Mouse (Mus musculus) forebrain, embryonic 13.5 days (tissue): ENCODE measurements around the gene Rb1. TPM values are rescaled to one million over a fixed set of nuclear protein-coding genes. Genes with fewer than 3 reads are reported as not detected.

Experiments used
- ATAC-seq: fragments of 200-750 bp; cut with Nextera tagmentation; 2 replicates; pipeline ENCODE4 v1.8.0; 2017
- H3K27ac ChIP-seq: fragments of 300-500 bp; sonication (generic); 2 replicates; pipeline ENCODE4 v1.5.1; 2015; ENCODE audit warnings: inconsistent platforms, mild to moderate bottlenecking, moderate library complexity
- H3K27me3 ChIP-seq: fragments of 300-500 bp; sonication (generic); 2 replicates; pipeline ENCODE4 v1.6.1; 2015; ENCODE audit warnings: mild to moderate bottlenecking, inconsistent platforms
- H3K36me3 ChIP-seq: fragments of 300-500 bp; sonication (generic); 2 replicates; pipeline ENCODE4 v1.6.1; 2015; ENCODE audit warnings: mild to moderate bottlenecking, inconsistent platforms; ENCODE audit not compliant: poor library complexity, severe bottlenecking
- H3K4me1 ChIP-seq: fragments of 300-500 bp; sonication (generic); 2 replicates; pipeline ENCODE4 v1.6.1; 2015; ENCODE audit warnings: inconsistent platforms
- H3K4me2 ChIP-seq: fragments of 300-500 bp; sonication (generic); 2 replicates; pipeline ENCODE4 v1.6.1; 2015; ENCODE audit warnings: inconsistent platforms, mild to moderate bottlenecking, moderate library complexity
- H3K4me3 ChIP-seq: fragments of 300-500 bp; sonication (generic); 2 replicates; pipeline ENCODE4 v1.5.1; 2015; ENCODE audit warnings: mild to moderate bottlenecking, inconsistent platforms
- H3K9ac ChIP-seq: fragments of 300-500 bp; sonication (generic); 2 replicates; pipeline ENCODE4 v1.6.1; 2015; ENCODE audit warnings: mild to moderate bottlenecking, inconsistent platforms
- H3K9me3 ChIP-seq: fragments of 300-500 bp; sonication (generic); replicated peaks from 2 replicates; pipeline ENCODE4 v1.6.1; 2016; ENCODE audit warnings: inconsistent platforms
- WGBS: fragments of 180-500 bp; shearing (Covaris S2); methylation state at CpG from one replicate; pipeline ENCODE4 v1.1.7; 2015; 5-methylcytosine and 5-hydroxymethylcytosine counted together
- microRNA counts: library from miRNA; unstranded; fragments of <30 nt; microRNA quantifications from one replicate; lab custom pipeline; 2016
- microRNA-seq: library from miRNA; unstranded; fragments of <30 nt; microRNA quantifications from one replicate; pipeline ENCODE4, GENCODE M21; 2016
- polyA plus RNA-seq: library from polyadenylated mRNA; unstranded; fragments of >200 nt; fragmentation: Nextera tagmentation; extraction: Ambion mirVana; gene quantifications from 2 replicates; pipeline ENCODE4 v1.2.1, GENCODE M21; 2015

Gene Rb1
- polyA plus RNA-seq, 1 experiment from 2014 or later: 18.8 TPM

GRCm38 (mm10) chr14:73141800-73142199, 183.8 kb downstream of the Rb1 start:
- WGBS: 42% methylated on average over 3 of the region's 3 CpGs
- Histone ChIP-seq H3K36me3 (no peaks in the 10 kb centered on the region), H3K4me2 (no peak overlapping the region), H3K9ac (no peak overlapping the region), H3K27me3 (no peaks in the 10 kb centered on the region), H3K9me3 (no peaks in the 10 kb centered on the region), H3K4me3 (no peak overlapping the region), H3K4me1 (peaks cover 25% of the 10 kb centered on the region), H3K27ac (no peak overlapping the region)
- ATAC-seq: no peak

- 91% methylated on average over 5 of the region's 5 CpGs for WGBS
- no peak for ATAC-seq
These were observed 185.8 kb downstream of the Rb1 start for GRCm38 (mm10) chr14:73139866-73140265.

GRCm38 (mm10) chr14:73138483-73138882, 187.1 kb downstream of the Rb1 start:
- H3K4me1 ChIP-seq: peaks cover 8% of the 10 kb centered on the region; the same call in 1 of the 2 replicates
- H3K36me3 ChIP-seq: no peaks in the 10 kb centered on the region
- 94% methylated on average over 7 of the region's 7 CpGs for WGBS
- H3K4me2 ChIP-seq: no peak overlapping the region
- no peaks in the 10 kb centered on the region for H3K27me3 ChIP-seq
- ATAC-seq: no peak
- H3K9me3 ChIP-seq: no peaks in the 10 kb centered on the region
- H3K9ac ChIP-seq: no peak overlapping the region
- no peak overlapping the region for H3K27ac ChIP-seq
- H3K4me3 ChIP-seq: no peak overlapping the region

More at GRCm38 (mm10) chr14:73139866-73140265, 185.8 kb downstream of the Rb1 start:
- Histone ChIP-seq H3K4me2 (no peak overlapping the region), H3K36me3 (no peaks in the 10 kb centered on the region), H3K4me3 (no peak overlapping the region), H3K27me3 (no peaks in the 10 kb centered on the region), H3K9me3 (no peaks in the 10 kb centered on the region), H3K9ac (no peak overlapping the region), H3K4me1 (peaks cover 21% of the 10 kb centered on the region), H3K27ac (no peak overlapping the region)

- no peak overlapping the region for H3K4me3 ChIP-seq
- no peaks in the 10 kb centered on the region for H3K9me3 ChIP-seq
- no peak overlapping the region for H3K9ac ChIP-seq
- ATAC-seq: no peak
- 79% methylated on average over 5 of the region's 5 CpGs for WGBS
- H3K4me1 ChIP-seq: peaks cover 5% of the 10 kb centered on the region; the same call in 1 of the 2 replicates
- no peak overlapping the region for H3K27ac ChIP-seq
- H3K36me3 ChIP-seq: no peaks in the 10 kb centered on the region
- no peaks in the 10 kb centered on the region for H3K27me3 ChIP-seq
- no peak overlapping the region for H3K4me2 ChIP-seq
These were observed 188.4 kb downstream of the Rb1 start for GRCm38 (mm10) chr14:73137234-73137633.

MicroRNA genes within 50 kb of the gene (microRNA counts, 519-probe panel; counts per million panel counts)
- microRNA mmu-miR-687 (lab: Ali Mortazavi, UCI): 177 counts per million, percentile 53 among the panel's probes with 10 or more counts

Small RNA genes lying within 50 kb of the gene (microRNA-seq; reads per million reads assigned to microRNA genes)
- not detected for gene Mir687

Other genes with a start within 250 kb of the Rb1 start
- gene Rcbtb2, start 202.8 kb downstream of the Rb1 start, polyA plus RNA-seq: 110 and 111 TPM in 2 replicates
- gene Lpar6, start 87.9 kb downstream of the Rb1 start, polyA plus RNA-seq: 9.0 and 9.4 TPM in 2 replicates
- gene Itm2b, start 59.5 kb upstream of the Rb1 start, polyA plus RNA-seq: 450 and 508 TPM in 2 replicates
- 112 and 124 TPM in 2 replicates for gene Med4, start 184.2 kb upstream of the Rb1 start, polyA plus RNA-seq
- 103 and 110 TPM in 2 replicates for gene Sucla2, start 199.5 kb upstream of the Rb1 start, polyA plus RNA-seq
- 7.9 and 10.0 TPM in 2 replicates for gene Nudt15, start 222.4 kb upstream of the Rb1 start, polyA plus RNA-seq